Mouse (Mus musculus) cortical plate, adult 2 months (tissue): ENCODE measurements around the gene Aoc3.

Experiments used
- CTCF ChIP-seq: fragments of 200-500 bp; IDR thresholded peaks from 2 replicates; pipeline ENCODE4 v1.5.1; 2011; ENCODE audit warnings: mild to moderate bottlenecking, control low read depth, low read length; ENCODE audit not compliant: insufficient read depth; ENCODE audit errors: extremely low read depth
- POLR2A ChIP-seq: fragments of 200-500 bp; IDR thresholded peaks from 2 replicates; pipeline ENCODE4 v1.6.1; 2011; ENCODE audit warnings: mild to moderate bottlenecking, low read length, control low read depth; ENCODE audit not compliant: insufficient read depth; ENCODE audit errors: extremely low read depth

GRCm38 (mm10) chr11:101312150-101312549 is 18.3 kb upstream of the Aoc3 start:
- no peak for TF ChIP-seq CTCF
- TF ChIP-seq POLR2A, result no peak
